Mouse (Mus musculus) intestine, embryonic 16.5 days (tissue): ENCODE data around the gene Stat5b. TPM values are rescaled to one million over a fixed set of nuclear protein-coding genes. Genes with fewer than 3 reads are reported as not detected.

Experiments
- polyA plus RNA-seq: library from polyadenylated mRNA; unstranded; fragments of >200 nt; fragmentation: Nextera tagmentation; extraction: Ambion mirVana; gene quantifications from 2 replicates; pipeline ENCODE4 v1.2.1, GENCODE M21; 2015

Gene Stat5b
- polyA plus RNA-seq, 1 experiment from 2014 or later, result 22.8 TPM

Other genes starting within 250 kb of the Stat5b start
- gene Nkiras2, start 231.5 kb downstream of the Stat5b start, polyA plus RNA-seq, result 80.8 and 83.6 TPM in 2 replicates
- 171 and 184 TPM in 2 replicates for gene Dnajc7, start 230.6 kb downstream of the Stat5b start, polyA plus RNA-seq
- 0.20 and 0.31 TPM in 2 replicates for gene Zfp385c, start 158.3 kb downstream of the Stat5b start, polyA plus RNA-seq
- gene Dhx58, start 146.5 kb downstream of the Stat5b start, polyA plus RNA-seq, result 3.4 TPM in 2 replicates
- 38.7 and 40.7 TPM in 2 replicates for gene Kat2a, start 138.3 kb downstream of the Stat5b start, polyA plus RNA-seq
- gene Hspb9, start 136.9 kb downstream of the Stat5b start, polyA plus RNA-seq, result 0.29 TPM in 1 of 2 replicates, not detected in the other
- gene Rab5c, start 112.5 kb downstream of the Stat5b start, polyA plus RNA-seq, result 41.1 and 41.6 TPM in 2 replicates
- gene Kcnh4, start 90.8 kb downstream of the Stat5b start, polyA plus RNA-seq, result 0.12 and 0.15 TPM in 2 replicates
- gene Hcrt, start 87.8 kb downstream of the Stat5b start, polyA plus RNA-seq, result not detected in 2 replicates
- gene Ghdc, start 79.8 kb downstream of the Stat5b start, polyA plus RNA-seq, result 6.5 and 6.7 TPM in 2 replicates
- 5.8 and 6.2 TPM in 2 replicates for gene Stat5a, start 8.6 kb upstream of the Stat5b start, polyA plus RNA-seq
- gene Stat3, start 88.8 kb upstream of the Stat5b start, polyA plus RNA-seq, result 48.9 and 53.2 TPM in 2 replicates
- gene Cavin1, start 120.2 kb upstream of the Stat5b start, polyA plus RNA-seq, result 214 and 221 TPM in 2 replicates
- 38.8 and 43.3 TPM in 2 replicates for gene Atp6v0a1, start 158.7 kb upstream of the Stat5b start, polyA plus RNA-seq
- gene Naglu, start 219.3 kb upstream of the Stat5b start, polyA plus RNA-seq, result 14.7 and 18.2 TPM in 2 replicates
- 0.10 and 0.16 TPM in 2 replicates for gene Hsd17b1, start 227.7 kb upstream of the Stat5b start, polyA plus RNA-seq
- 44.4 and 47.1 TPM in 2 replicates for gene Coasy, start 231.8 kb upstream of the Stat5b start, polyA plus RNA-seq
- gene Mlx, start 236.6 kb upstream of the Stat5b start, polyA plus RNA-seq, result 78.6 and 87.5 TPM in 2 replicates
- gene Psmc3ip, start 244.7 kb upstream of the Stat5b start, polyA plus RNA-seq, result 15.0 and 18.1 TPM in 2 replicates